Mouse (Mus musculus): Measurements from ENCODE around the gene Pemt.

- TF ChIP-seq TCF12 (IDR thresholded peaks at IDR 0.05; ENCODE audit: insufficient read depth, poor library complexity, severe bottlenecking) (no peak), POLR2A (IDR thresholded peaks at IDR 0.05; ENCODE audit: insufficient read length, low read depth) (no peak), E2F4 (IDR thresholded peaks at IDR 0.05; ENCODE audit: insufficient read depth) (no peak)
Observed at GRCm38 (mm10) chr11:60048841-60049240, 2.6 kb upstream of the Pemt start.
